Mouse (Mus musculus): ENCODE data around the gene Vamp9. TPM values are rescaled to one million over a fixed set of nuclear protein-coding genes. Genes with fewer than 3 reads are reported as not detected.
A peak's percentile ranks its signal among the peaks of the same experiment; 100 is the strongest.

The Vamp9 gene
- polyA plus RNA-seq, 1 experiment = not detected

- Histone ChIP-seq H3K79me3 (ENCODE audit: low read depth) (peaks cover 40% of the 10 kb centered on the region), H3K4me3 (ENCODE audit: insufficient read depth, poor library complexity, severe bottlenecking) (peak within 1 kb of the TSS; percentile 60), H3K79me2 (ENCODE audit: control insufficient read depth, insufficient read depth) (peaks cover 42% of the 10 kb centered on the region), H3K27me3 (ENCODE audit: control insufficient read depth, insufficient read depth, insufficient read length) (no peaks in the 10 kb centered on the region), H3K36me3 (ENCODE audit: control insufficient read depth, insufficient read depth) (peaks cover 39% of the 10 kb centered on the region), H3ac (ENCODE audit: control insufficient read depth, insufficient read length, low read depth) (peak within 1 kb of the TSS; percentile 82)
- TF ChIP-seq CTCF (IDR thresholded peaks at IDR 0.05; ENCODE audit: control insufficient read depth, insufficient read depth, insufficient read length) (no peak), USF1 (IDR thresholded peaks at IDR 0.05; ENCODE audit: low read depth) (peak; percentile 70)
Measured at GRCm38 (mm10) chr5:99978699-99979442, 72.8 kb downstream of the Vamp9 start, which contains the start of the genes Hnrnpd and 4930524J08Rik. Hnrnpd (minus strand) TSS chr5:99978938. 4930524J08Rik (plus strand) TSS chr5:99979061.

- Histone ChIP-seq H3K27me3 (ENCODE audit: control insufficient read depth, insufficient read depth, insufficient read length) (no peaks in the 10 kb centered on the region), H3K36me3 (ENCODE audit: control insufficient read depth, insufficient read depth) (no peaks in the 10 kb centered on the region), H3K79me2 (ENCODE audit: control insufficient read depth, insufficient read depth) (no peaks in the 10 kb centered on the region), H3K4me3 (ENCODE audit: insufficient read depth, poor library complexity, severe bottlenecking) (no peak overlapping the region), H3ac (ENCODE audit: control insufficient read depth, insufficient read length, low read depth) (no peak overlapping the region), H3K79me3 (ENCODE audit: low read depth) (no peaks in the 10 kb centered on the region)
- TF ChIP-seq CTCF (IDR thresholded peaks at IDR 0.05; ENCODE audit: control insufficient read depth, insufficient read depth, insufficient read length) (no peak), FOSL1 (IDR thresholded peaks at IDR 0.05; ENCODE audit: insufficient read depth, low read length, poor library complexity, severe bottlenecking) (no peak), USF1 (IDR thresholded peaks at IDR 0.05; ENCODE audit: low read depth) (no peak), MYOD1 (IDR thresholded peaks at IDR 0.05; ENCODE audit: control insufficient read depth, insufficient read length, low read depth) (no peak), MYOG (IDR thresholded peaks at IDR 0.05; ENCODE audit: control insufficient read depth, extremely low read depth, insufficient read length) (no peak), CEBPB (IDR thresholded peaks at IDR 0.05; ENCODE audit: low read depth) (no peak), MAX (IDR thresholded peaks at IDR 0.05) (no peak)
Measured at GRCm38 (mm10) chr5:99983452-99984061, 77.5 kb downstream of the Vamp9 start.

- Histone ChIP-seq H3K36me3 (ENCODE audit: control insufficient read depth, insufficient read depth) (no peaks in the 10 kb centered on the region), H3K79me3 (ENCODE audit: low read depth) (no peaks in the 10 kb centered on the region), H3K79me2 (ENCODE audit: control insufficient read depth, insufficient read depth) (no peaks in the 10 kb centered on the region), H3K4me3 (ENCODE audit: insufficient read depth, poor library complexity, severe bottlenecking) (no peak overlapping the region), H3ac (ENCODE audit: control insufficient read depth, insufficient read length, low read depth) (no peak overlapping the region), H3K27me3 (ENCODE audit: control insufficient read depth, insufficient read depth, insufficient read length) (no peaks in the 10 kb centered on the region)
- TF ChIP-seq MYOG (IDR thresholded peaks at IDR 0.05; ENCODE audit: control insufficient read depth, extremely low read depth, insufficient read length) (no peak), CEBPB (IDR thresholded peaks at IDR 0.05; ENCODE audit: low read depth) (no peak), MYOD1 (IDR thresholded peaks at IDR 0.05; ENCODE audit: control insufficient read depth, insufficient read length, low read depth) (no peak), FOSL1 (IDR thresholded peaks at IDR 0.05; ENCODE audit: insufficient read depth, low read length, poor library complexity, severe bottlenecking) (no peak), USF1 (IDR thresholded peaks at IDR 0.05; ENCODE audit: low read depth) (no peak), CTCF (IDR thresholded peaks at IDR 0.05; ENCODE audit: control insufficient read depth, insufficient read depth, insufficient read length) (no peak), MAX (IDR thresholded peaks at IDR 0.05) (no peak)
Measured at GRCm38 (mm10) chr5:99994166-99994565, 88.1 kb downstream of the Vamp9 start.

- Histone ChIP-seq H3K27me3 (ENCODE audit: control insufficient read depth, insufficient read depth, insufficient read length) (no peaks in the 10 kb centered on the region), H3ac (ENCODE audit: control insufficient read depth, insufficient read length, low read depth) (no peak overlapping the region), H3K4me3 (ENCODE audit: insufficient read depth, poor library complexity, severe bottlenecking) (no peak overlapping the region), H3K79me2 (ENCODE audit: control insufficient read depth, insufficient read depth) (no peaks in the 10 kb centered on the region), H3K79me3 (ENCODE audit: low read depth) (no peaks in the 10 kb centered on the region), H3K36me3 (ENCODE audit: control insufficient read depth, insufficient read depth) (no peaks in the 10 kb centered on the region)
- TF ChIP-seq CEBPB (IDR thresholded peaks at IDR 0.05; ENCODE audit: low read depth) (no peak), CTCF (IDR thresholded peaks at IDR 0.05; ENCODE audit: control insufficient read depth, insufficient read depth, insufficient read length) (no peak), MYOG (IDR thresholded peaks at IDR 0.05; ENCODE audit: control insufficient read depth, extremely low read depth, insufficient read length) (no peak), FOSL1 (IDR thresholded peaks at IDR 0.05; ENCODE audit: insufficient read depth, low read length, poor library complexity, severe bottlenecking) (no peak), USF1 (IDR thresholded peaks at IDR 0.05; ENCODE audit: low read depth) (no peak), MYOD1 (IDR thresholded peaks at IDR 0.05; ENCODE audit: control insufficient read depth, insufficient read length, low read depth) (no peak), MAX (IDR thresholded peaks at IDR 0.05) (no peak)
Measured at GRCm38 (mm10) chr5:99994680-99995079, 88.6 kb downstream of the Vamp9 start.

DNA sequence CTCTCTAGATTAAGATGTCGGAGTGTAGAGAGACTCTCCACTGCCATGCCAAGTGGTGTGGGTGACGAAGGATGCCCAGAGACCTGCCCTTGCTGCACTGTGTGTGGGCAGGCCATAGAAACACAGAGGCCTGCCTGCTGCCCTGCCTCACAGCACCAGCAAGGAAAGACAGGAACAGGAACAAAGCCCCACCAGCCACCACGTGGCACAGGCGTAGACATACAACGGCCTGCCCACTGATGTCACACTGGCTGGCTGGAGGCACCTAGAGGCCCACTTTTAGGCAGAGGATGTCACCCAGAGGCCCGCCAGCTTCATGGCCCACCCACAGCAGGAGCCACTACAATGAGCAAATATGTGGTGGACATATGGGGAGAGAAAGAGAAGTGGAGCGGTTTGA is 94.0 kb downstream of the Vamp9 start:
- Histone ChIP-seq H3K4me3 (ENCODE audit: insufficient read depth, poor library complexity, severe bottlenecking) (no peak overlapping the region), H3K36me3 (ENCODE audit: control insufficient read depth, insufficient read depth) (no peaks in the 10 kb centered on the region)

More for the DNA sequence above, 94.0 kb downstream of the Vamp9 start:
- H3ac ChIP-seq (ENCODE audit: control insufficient read depth, insufficient read length, low read depth) = no peak overlapping the region
- H3K27me3 ChIP-seq (ENCODE audit: control insufficient read depth, insufficient read depth, insufficient read length) = no peaks in the 10 kb centered on the region
- H3K79me2 ChIP-seq (ENCODE audit: control insufficient read depth, insufficient read depth) = no peaks in the 10 kb centered on the region
- TF ChIP-seq MYOG (IDR thresholded peaks at IDR 0.05; ENCODE audit: control insufficient read depth, extremely low read depth, insufficient read length) (no peak), MAX (IDR thresholded peaks at IDR 0.05) (no peak), MYOD1 (IDR thresholded peaks at IDR 0.05; ENCODE audit: control insufficient read depth, insufficient read length, low read depth) (no peak), CEBPB (IDR thresholded peaks at IDR 0.05; ENCODE audit: low read depth) (no peak), USF1 (IDR thresholded peaks at IDR 0.05; ENCODE audit: low read depth) (no peak), CTCF (IDR thresholded peaks at IDR 0.05; ENCODE audit: control insufficient read depth, insufficient read depth, insufficient read length) (no peak), FOSL1 (IDR thresholded peaks at IDR 0.05; ENCODE audit: insufficient read depth, low read length, poor library complexity, severe bottlenecking) (no peak)
- H3K79me3 ChIP-seq (ENCODE audit: low read depth) = no peaks in the 10 kb centered on the region
